Mouse (Mus musculus) midbrain, embryonic 14.5 days (tissue): ENCODE results near the gene Cyp27b1. TPM values are rescaled to one million over a fixed set of nuclear protein-coding genes. Genes with fewer than 3 reads are reported as not detected.

Source experiments
- ATAC-seq: fragments of 200-750 bp; cut with Nextera tagmentation; 2 replicates; pipeline ENCODE4 v1.8.0; 2017; ENCODE audit warnings: moderate number of reproducible peaks, moderate library complexity; ENCODE audit not compliant: low FRiP score, low TSS enrichment
- DNase-seq: peaks from one replicate; pipeline ENCODE4 v3.0.0-alpha.2; 2015
- H3K27ac ChIP-seq: fragments of 300-500 bp; sonication (generic); replicated peaks from 2 replicates; pipeline ENCODE4 v1.5.1; 2014; ENCODE audit warnings: mild to moderate bottlenecking, low read depth, low read length, moderate library complexity
- H3K27me3 ChIP-seq: fragments of 300-500 bp; sonication (generic); 2 replicates; pipeline ENCODE4 v1.6.1; 2014; ENCODE audit warnings: low read length, control low read depth, mixed read lengths; ENCODE audit not compliant: control insufficient read depth, insufficient read depth
- H3K36me3 ChIP-seq: fragments of 300-500 bp; sonication (generic); 2 replicates; pipeline ENCODE4 v1.6.1; 2014; ENCODE audit warnings: low read length, control low read depth; ENCODE audit not compliant: control insufficient read depth, insufficient read depth
- H3K4me1 ChIP-seq: fragments of 300-500 bp; sonication (generic); 2 replicates; pipeline ENCODE4 v1.6.1; 2014; ENCODE audit warnings: mild to moderate bottlenecking, antibody characterized with exemption, low read length, control low read depth; ENCODE audit not compliant: control insufficient read depth, insufficient read depth
- H3K4me2 ChIP-seq: fragments of 300-500 bp; sonication (generic); 2 replicates; pipeline ENCODE4 v1.6.1; 2014; ENCODE audit warnings: mild to moderate bottlenecking, low read length, moderate library complexity
- H3K4me3 ChIP-seq: fragments of 300-500 bp; sonication (generic); replicated peaks from 2 replicates; pipeline ENCODE4 v1.5.1; 2014; ENCODE audit warnings: low read depth, low read length
- H3K9ac ChIP-seq: fragments of 300-500 bp; sonication (generic); replicated peaks from 2 replicates; pipeline ENCODE4 v1.6.1; 2014; ENCODE audit warnings: mild to moderate bottlenecking, low read length, moderate library complexity
- H3K9me3 ChIP-seq: fragments of 300-500 bp; sonication (generic); 2 replicates; pipeline ENCODE4 v1.6.1; 2016; ENCODE audit warnings: low read length, control low read depth, mixed read lengths; ENCODE audit not compliant: control insufficient read depth
- WGBS: fragments of 180-500 bp; shearing (Covaris S2); extraction: QIAGEN DNeasy Blood & Tissue Kit; methylation state at CpG from one replicate; pipeline ENCODE4 v1.1.7; 2014; 5-methylcytosine and 5-hydroxymethylcytosine counted together
- polyA plus RNA-seq: library from polyadenylated mRNA; unstranded; fragments of >200 nt; fragmentation: Nextera tagmentation; extraction: Ambion mirVana; gene quantifications from 2 replicates; pipeline ENCODE4 v1.2.1, GENCODE M21; 2014

The Cyp27b1 gene
- not detected in 2 replicates for polyA plus RNA-seq

DNA sequence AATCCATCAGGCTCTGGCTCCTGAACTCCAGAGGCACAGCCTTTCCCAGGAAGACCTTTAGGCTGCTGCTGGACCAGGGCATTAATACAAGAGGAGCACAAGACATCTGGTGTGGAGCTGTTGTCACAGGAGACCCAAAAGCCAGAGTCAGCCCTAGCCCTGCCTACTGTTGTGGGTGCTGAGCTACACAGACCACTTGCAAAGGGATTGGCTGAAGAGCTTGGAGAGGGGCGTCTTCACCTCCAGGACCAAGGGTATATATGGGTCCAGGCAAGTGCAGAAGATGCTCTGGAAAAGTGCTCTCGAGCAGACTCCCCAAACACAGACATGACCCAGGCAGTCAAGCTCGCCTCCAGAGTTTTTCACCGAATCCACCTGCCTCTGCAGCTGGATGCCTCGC is at the start of gene Cyp27b1:
TSS of gene Cyp27b1 (plus strand) at position 297 of the 400 bp plus-strand sequence.
- peaks cover 41% of the 10 kb centered on the region for H3K27me3 ChIP-seq

DNA sequence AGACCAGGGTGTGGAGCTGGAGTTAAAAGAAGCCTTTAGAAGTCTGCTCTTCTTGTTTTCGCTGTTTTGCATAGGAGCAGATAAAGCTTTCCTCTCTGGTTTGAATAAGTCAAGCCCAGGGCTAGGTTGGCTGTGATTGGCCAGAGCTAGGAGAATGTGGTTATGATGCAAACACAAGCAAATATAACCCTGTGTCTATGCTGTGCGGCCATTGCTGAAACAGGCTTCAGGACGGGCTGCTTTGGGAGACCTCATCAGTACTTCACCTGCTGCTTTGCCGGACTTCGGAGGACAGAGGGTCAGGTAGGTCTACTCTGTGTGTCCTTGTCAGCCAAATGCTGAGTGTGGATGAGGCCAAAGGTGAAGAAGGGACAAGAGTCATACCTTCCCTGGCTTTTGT is 47.5 kb upstream of the Cyp27b1 start, which contains the start of gene Avil:
TSS of gene Avil (plus strand) at position 181 of the 400 bp plus-strand sequence.
- H3K27ac ChIP-seq, result no peak within 1 kb of the TSS
- no peak for DNase-seq
- ATAC-seq, result no peak
- H3K9me3 ChIP-seq, result no peaks in the 10 kb centered on the region
- H3K4me3 ChIP-seq, result no peak within 1 kb of the TSS
- H3K4me2 ChIP-seq, result no peak within 1 kb of the TSS
- no peaks in the 10 kb centered on the region for H3K27me3 ChIP-seq
- 87% methylated on average over 5 of the region's 5 CpGs for WGBS
- no peaks in the 10 kb centered on the region for H3K4me1 ChIP-seq
- H3K9ac ChIP-seq, result no peak within 1 kb of the TSS
- H3K36me3 ChIP-seq, result peaks cover 27% of the 10 kb centered on the region

More for the DNA sequence above, at the start of gene Cyp27b1:
- ATAC-seq (no peak), DNase-seq (no peak)
- Histone ChIP-seq H3K4me1 (no peaks in the 10 kb centered on the region), H3K9me3 (no peaks in the 10 kb centered on the region), H3K4me3 (no peak within 1 kb of the TSS), H3K9ac (no peak within 1 kb of the TSS), H3K4me2 (no peak within 1 kb of the TSS), H3K36me3 (peaks cover 5% of the 10 kb centered on the region; the same call in 1 of the 2 replicates), H3K27ac (no peak within 1 kb of the TSS)
- 23% methylated on average over 5 of the region's 5 CpGs for WGBS

DNA sequence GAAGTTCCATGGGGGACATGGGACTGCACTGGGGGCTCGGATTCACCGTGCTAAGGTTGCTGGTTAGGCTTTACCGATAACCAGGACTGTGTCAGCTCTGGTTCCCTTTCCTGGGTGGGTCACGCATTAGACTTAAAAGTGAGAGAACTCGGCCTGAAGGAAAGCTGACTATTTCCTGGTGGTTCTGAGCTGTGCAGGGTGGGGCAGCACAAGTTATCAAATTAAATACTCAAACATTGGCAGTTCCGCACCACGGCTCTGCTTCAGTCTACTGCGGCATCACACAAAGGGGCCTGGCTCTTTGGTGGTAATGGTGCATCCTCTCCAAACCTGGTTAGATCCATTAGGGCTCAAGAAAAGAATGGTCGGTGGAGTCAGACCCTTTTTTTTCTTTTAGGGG is 46.8 kb upstream of the Cyp27b1 start:
- WGBS, result 88% methylated on average over 9 of the region's 9 CpGs
- ATAC-seq, result no peak

DNA sequence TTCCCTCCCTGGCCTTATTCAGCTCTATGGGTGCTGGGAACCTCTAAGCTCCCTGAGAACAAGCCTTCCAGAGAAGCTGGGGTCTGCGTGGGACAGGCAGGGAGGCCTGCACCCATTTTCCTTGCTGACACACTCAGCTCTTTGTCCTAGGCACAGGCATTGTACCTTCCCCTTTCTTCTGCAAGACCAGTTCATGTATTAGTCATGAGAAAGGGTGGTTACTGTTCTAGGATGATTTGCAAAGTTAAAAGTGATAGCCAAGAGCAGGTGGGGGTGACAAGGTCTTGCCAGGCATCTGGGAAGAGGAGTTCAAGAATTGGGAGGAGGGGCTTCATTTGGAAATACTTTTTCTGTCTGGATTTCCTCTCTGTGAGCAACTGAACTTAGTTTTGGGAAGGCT is 46.0 kb upstream of the Cyp27b1 start:
- Histone ChIP-seq H3K27me3 (no peaks in the 10 kb centered on the region), H3K4me3 (no peak overlapping the region), H3K9me3 (no peaks in the 10 kb centered on the region), H3K27ac (no peak overlapping the region), H3K4me1 (no peaks in the 10 kb centered on the region), H3K36me3 (peaks cover 24% of the 10 kb centered on the region), H3K9ac (no peak overlapping the region), H3K4me2 (no peak overlapping the region)
- ATAC-seq (no peak), DNase-seq (no peak)
- 69% methylated on average over 1 of the region's 1 CpGs for WGBS

More for the DNA sequence above, 46.8 kb upstream of the Cyp27b1 start:
- no peak for DNase-seq
- Histone ChIP-seq H3K27me3 (no peaks in the 10 kb centered on the region), H3K9me3 (no peaks in the 10 kb centered on the region), H3K9ac (no peak overlapping the region), H3K27ac (no peak overlapping the region), H3K4me2 (no peak overlapping the region), H3K4me3 (no peak overlapping the region), H3K36me3 (peaks cover 24% of the 10 kb centered on the region), H3K4me1 (no peaks in the 10 kb centered on the region)

DNA sequence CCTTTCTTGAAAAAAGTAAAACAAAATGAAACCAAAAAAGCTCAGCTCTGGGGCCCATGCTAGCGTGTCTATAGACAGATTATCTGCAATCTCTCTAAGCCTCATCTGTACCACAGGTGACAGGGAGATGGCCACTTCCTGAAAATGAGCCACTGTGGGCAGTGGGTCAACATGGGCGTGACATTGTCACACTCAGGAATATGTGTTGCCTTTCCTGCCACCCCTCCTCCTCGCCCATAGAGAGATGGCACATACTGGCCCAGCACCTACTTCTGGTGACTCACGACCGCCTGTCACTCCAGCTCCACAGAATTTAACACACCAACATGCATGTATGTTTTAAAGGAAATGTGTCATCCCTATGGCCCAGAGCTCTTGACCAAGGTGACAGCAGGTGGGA is 45.3 kb upstream of the Cyp27b1 start:
- Histone ChIP-seq H3K4me1 (no peaks in the 10 kb centered on the region), H3K27me3 (no peaks in the 10 kb centered on the region), H3K36me3 (peaks cover 17% of the 10 kb centered on the region), H3K4me2 (no peak overlapping the region), H3K9me3 (no peaks in the 10 kb centered on the region), H3K27ac (no peak overlapping the region), H3K9ac (no peak overlapping the region), H3K4me3 (no peak overlapping the region)
- ATAC-seq, result no peak
- WGBS, result 95% methylated on average over 5 of the region's 5 CpGs
- no peak for DNase-seq

DNA sequence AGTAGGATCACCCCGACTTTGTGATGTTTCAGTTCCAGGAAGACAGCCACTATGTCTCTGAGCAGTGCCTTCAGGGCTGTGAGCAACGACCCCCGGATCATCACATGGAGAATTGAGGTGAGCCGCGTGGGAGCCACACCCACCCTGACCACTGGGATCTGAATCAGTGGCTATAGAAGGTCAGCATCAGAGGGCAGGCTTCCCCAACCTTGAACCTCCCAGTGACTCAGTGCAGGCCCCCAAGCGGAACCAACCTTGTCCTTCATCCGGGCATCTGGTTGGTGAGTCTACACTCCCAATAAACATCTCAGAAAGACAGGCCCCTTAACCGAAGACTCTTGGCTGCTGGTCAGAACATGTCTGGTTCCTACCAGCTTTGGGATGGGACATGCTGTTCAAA is 44.7 kb upstream of the Cyp27b1 start:
- ATAC-seq, result no peak

DNA sequence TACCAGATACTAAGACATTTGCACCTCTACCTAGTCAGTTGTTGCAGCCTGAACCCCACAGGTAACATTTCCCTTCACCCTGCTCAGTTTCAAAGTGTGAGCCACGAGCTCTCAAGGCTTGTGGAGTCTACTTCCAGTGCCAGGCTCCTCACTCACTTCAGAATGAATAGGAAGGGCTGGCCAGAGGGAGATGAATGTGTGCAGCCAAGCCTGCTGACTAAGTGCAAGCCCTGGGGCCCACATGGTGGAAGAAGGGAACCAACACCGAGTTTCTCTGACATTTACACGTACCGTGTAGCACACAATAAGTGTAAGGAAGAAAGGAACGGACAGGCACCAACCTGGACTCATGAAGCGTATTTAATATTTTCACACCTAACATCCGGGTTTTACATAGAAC is 44.2 kb upstream of the Cyp27b1 start:
- Histone ChIP-seq H3K9ac (no peak overlapping the region), H3K4me3 (no peak overlapping the region), H3K27me3 (no peaks in the 10 kb centered on the region), H3K9me3 (no peaks in the 10 kb centered on the region), H3K36me3 (peaks cover 8% of the 10 kb centered on the region), H3K4me1 (no peaks in the 10 kb centered on the region), H3K27ac (no peak overlapping the region), H3K4me2 (no peak overlapping the region)
- ATAC-seq (no peak), DNase-seq (no peak)
- WGBS, result 62% methylated on average over 7 of the region's 7 CpGs

More for the DNA sequence above, 44.7 kb upstream of the Cyp27b1 start:
- no peak for DNase-seq
- H3K4me3 ChIP-seq, result no peak overlapping the region
- no peaks in the 10 kb centered on the region for H3K9me3 ChIP-seq
- H3K36me3 ChIP-seq, result peaks cover 12% of the 10 kb centered on the region
- no peak overlapping the region for H3K27ac ChIP-seq
- no peaks in the 10 kb centered on the region for H3K4me1 ChIP-seq
- H3K27me3 ChIP-seq, result no peaks in the 10 kb centered on the region
- no peak overlapping the region for H3K9ac ChIP-seq
- 88% methylated on average over 8 of the region's 8 CpGs for WGBS
- no peak overlapping the region for H3K4me2 ChIP-seq

DNA sequence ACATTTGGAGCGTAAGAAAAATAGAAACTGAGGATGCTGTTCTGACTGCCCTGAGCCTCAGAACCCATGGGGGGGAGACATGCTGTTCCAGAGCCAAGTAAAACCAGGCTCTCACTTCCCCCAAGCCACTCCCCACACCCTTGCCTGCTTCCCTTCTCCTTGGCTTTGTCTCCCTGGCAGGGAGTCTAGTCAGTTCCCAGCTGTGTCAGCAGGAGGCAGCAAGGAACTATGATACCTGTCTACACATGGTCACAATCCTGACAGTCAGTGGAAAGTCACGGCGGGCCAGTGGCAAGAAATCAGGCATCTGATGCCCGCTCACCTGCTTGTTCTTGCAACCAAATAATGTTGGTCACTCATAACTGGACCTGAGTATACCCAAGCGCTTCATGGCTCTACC is 31.6 kb upstream of the Cyp27b1 start:
- Histone ChIP-seq H3K4me3 (no peak overlapping the region), H3K4me2 (no peak overlapping the region), H3K27ac (no peak overlapping the region), H3K9me3 (no peaks in the 10 kb centered on the region), H3K27me3 (no peaks in the 10 kb centered on the region), H3K4me1 (no peaks in the 10 kb centered on the region), H3K9ac (no peak overlapping the region), H3K36me3 (no peaks in the 10 kb centered on the region)
- no peak for ATAC-seq
- WGBS, result 67% methylated on average over 5 of the region's 5 CpGs
- no peak for DNase-seq

DNA sequence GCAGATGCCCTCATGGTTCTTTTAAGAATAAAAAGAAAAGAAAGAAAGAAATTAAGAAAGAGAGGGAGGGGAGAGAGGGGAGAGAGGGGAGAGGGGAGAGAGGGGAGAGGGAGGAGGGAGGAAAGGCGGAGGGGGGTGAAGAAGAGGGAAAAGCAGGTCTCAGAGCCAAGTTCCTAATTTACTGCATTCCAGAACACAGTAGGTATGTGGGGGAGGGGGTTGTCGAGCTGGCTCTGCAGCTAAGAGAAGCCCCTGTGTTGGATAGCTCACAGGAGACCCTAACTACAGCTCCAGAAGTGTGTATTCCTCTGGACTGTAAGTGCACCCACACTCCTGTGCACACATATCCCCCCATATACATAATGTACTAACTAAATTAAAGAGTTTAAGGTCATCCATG is 31.0 kb upstream of the Cyp27b1 start:
- Histone ChIP-seq H3K9me3 (no peaks in the 10 kb centered on the region), H3K9ac (no peak overlapping the region), H3K4me1 (no peaks in the 10 kb centered on the region), H3K27me3 (no peaks in the 10 kb centered on the region), H3K36me3 (peaks cover 4% of the 10 kb centered on the region), H3K4me3 (no peak overlapping the region), H3K4me2 (no peak overlapping the region), H3K27ac (no peak overlapping the region)
- ATAC-seq, result no peak
- no peak for DNase-seq
- 36% methylated on average over 2 of the region's 2 CpGs for WGBS
